Mouse (Mus musculus): Measurements from ENCODE around the gene Plekha3. TPM values are rescaled to one million over a fixed set of nuclear protein-coding genes. Genes with fewer than 3 reads are reported as not detected.

The Plekha3 gene
- polyA plus RNA-seq, 1 experiment from 2014 or later, result 11.5 TPM

DNA sequence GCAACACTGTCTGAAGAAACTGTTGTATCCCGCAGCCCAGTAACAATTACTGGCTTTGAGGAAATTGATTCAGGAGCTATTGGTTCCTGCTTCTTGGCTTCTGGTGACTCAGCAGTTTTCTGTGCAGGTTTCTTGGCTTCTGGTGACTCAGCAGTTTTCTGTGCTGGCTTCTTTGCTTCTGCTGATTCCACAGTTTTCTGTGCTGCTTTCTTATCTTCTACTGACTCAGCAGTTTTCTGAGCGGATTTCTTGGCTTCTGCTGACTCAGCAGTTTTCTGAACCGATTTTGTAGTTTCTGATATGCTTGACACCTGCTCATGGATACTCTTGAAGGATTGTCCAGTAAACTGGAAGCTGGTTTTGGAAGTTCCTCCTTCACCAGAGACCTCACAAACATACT, 33.4 kb downstream of the Plekha3 start:
- no peak for ATAC-seq (ENCODE audit: insufficient number of reproducible peaks, low FRiP score, low TSS enrichment, low read depth)
- Histone ChIP-seq H3K36me3 (peaks cover 35% of the 10 kb centered on the region), H3K27ac (replicated peaks) (no peak overlapping the region), H3K9ac (no peak overlapping the region), H3K4me1 (no peaks in the 10 kb centered on the region), H3K4me3 (replicated peaks) (no peak overlapping the region), H3K27me3 (no peaks in the 10 kb centered on the region), H3K9me3 (replicated peaks) (peaks cover 19% of the 10 kb centered on the region), H3K4me2 (replicated peaks) (no peak overlapping the region)
- WGBS, result 92% methylated on average over 3 of the region's 3 CpGs

DNA sequence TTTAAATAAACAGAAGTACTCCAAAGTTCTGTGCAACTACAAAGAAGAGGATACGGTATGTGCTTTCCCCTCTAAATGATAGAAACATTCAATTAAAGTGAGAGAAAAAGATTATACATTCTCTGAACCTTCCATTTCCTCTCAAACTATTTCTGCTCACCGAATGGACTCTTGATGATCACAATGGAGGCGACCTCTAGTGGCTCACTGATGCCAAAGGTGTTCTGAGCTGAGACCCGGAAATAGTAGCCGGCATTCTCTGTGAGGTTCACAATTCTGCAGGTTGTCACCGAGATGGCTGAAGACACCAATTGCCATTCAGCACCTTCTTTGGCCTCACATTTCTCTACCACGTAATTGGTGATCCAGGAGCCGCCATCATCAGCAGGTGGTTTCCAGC, 39.9 kb downstream of the Plekha3 start:
- no peaks in the 10 kb centered on the region for H3K4me1 ChIP-seq
- H3K9me3 ChIP-seq (replicated peaks), result peaks cover 19% of the 10 kb centered on the region
- ATAC-seq (ENCODE audit: insufficient number of reproducible peaks, low FRiP score, low TSS enrichment, low read depth), result no peak
- H3K4me3 ChIP-seq (replicated peaks), result no peak overlapping the region
- no peak overlapping the region for H3K27ac ChIP-seq (replicated peaks)
- H3K36me3 ChIP-seq, result peaks cover 57% of the 10 kb centered on the region
- WGBS, result 73% methylated on average over 8 of the region's 8 CpGs
- H3K27me3 ChIP-seq, result no peaks in the 10 kb centered on the region
- no peak overlapping the region for H3K9ac ChIP-seq
- no peak overlapping the region for H3K4me2 ChIP-seq (replicated peaks)

DNA sequence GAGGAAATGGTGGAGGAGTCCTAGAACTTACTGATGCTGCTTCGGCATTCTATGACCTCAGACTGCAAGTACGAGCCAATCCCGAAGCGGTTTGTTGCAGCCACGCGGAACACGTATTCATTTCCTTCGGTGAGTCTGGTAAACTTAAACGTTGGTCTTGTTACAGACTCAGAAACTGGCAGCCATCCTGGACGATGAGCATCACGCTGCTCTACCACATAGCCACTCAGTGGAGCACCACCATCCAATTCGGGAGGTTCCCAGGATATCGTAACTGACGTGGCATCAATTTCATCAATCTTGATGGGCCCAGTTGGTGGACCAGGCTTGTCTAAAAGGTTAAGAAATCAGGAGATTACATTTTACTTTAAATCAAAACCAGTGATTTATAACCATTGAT, 44.6 kb downstream of the Plekha3 start:
- H3K4me3 ChIP-seq (replicated peaks), result no peak overlapping the region
- H3K9ac ChIP-seq, result no peak overlapping the region
- no peaks in the 10 kb centered on the region for H3K27me3 ChIP-seq
- WGBS, result 94% methylated on average over 14 of the region's 14 CpGs
- peaks cover 3% of the 10 kb centered on the region; the same call in 1 of the 2 replicates for H3K9me3 ChIP-seq (replicated peaks)
- H3K4me1 ChIP-seq, result no peaks in the 10 kb centered on the region
- H3K36me3 ChIP-seq, result peaks cover 39% of the 10 kb centered on the region; the same call in 1 of the 2 replicates
- no peak overlapping the region for H3K27ac ChIP-seq (replicated peaks)
- ATAC-seq (ENCODE audit: insufficient number of reproducible peaks, low FRiP score, low TSS enrichment, low read depth), result no peak
- no peak overlapping the region for H3K4me2 ChIP-seq (replicated peaks)

Other genes with a start within 250 kb of the Plekha3 start
- gene Prkra, start 27.3 kb upstream of the Plekha3 start, polyA plus RNA-seq (2015; fragmentation: Nextera tagmentation; extraction: Ambion mirVana), result 53.2 and 56.7 TPM in 2 replicates
- 0.59 TPM in 1 of 2 replicates, not detected in the other for gene Pjvk, start 26.8 kb upstream of the Plekha3 start, polyA plus RNA-seq (2015; fragmentation: Nextera tagmentation; extraction: Ambion mirVana)
- gene Fkbp7, start 2.2 kb upstream of the Plekha3 start, polyA plus RNA-seq (2015; fragmentation: Nextera tagmentation; extraction: Ambion mirVana), result 126 and 129 TPM in 2 replicates